Mouse (Mus musculus) ES-Bruce4 (cell line): ENCODE results near the gene Farp2. TPM values are rescaled to one million over a fixed set of nuclear protein-coding genes. Genes with fewer than 3 reads are reported as not detected.
"Not testable (repeated sequence)": the region's sequence is repeated elsewhere in the genome, so short reads cannot be mapped to it uniquely, and the experiment has no call there.

ENCODE experiments used
- H3K27ac ChIP-seq: 2 replicates; pipeline ENCODE4 v1.5.1; 2012; ENCODE audit warnings: low read length, inconsistent platforms; ENCODE audit not compliant: insufficient read depth
- H3K27me3 ChIP-seq: 2 replicates; pipeline ENCODE4 v1.6.1; 2012; ENCODE audit warnings: mild to moderate bottlenecking, low read length, inconsistent platforms; ENCODE audit not compliant: control insufficient read depth, poor library complexity, insufficient read depth, severe bottlenecking
- H3K36me3 ChIP-seq: 2 replicates; pipeline ENCODE4 v1.6.1; 2012; ENCODE audit warnings: inconsistent platforms, mild to moderate bottlenecking, low read length, moderate library complexity; ENCODE audit not compliant: control insufficient read depth, poor library complexity, insufficient read depth, severe bottlenecking
- H3K4me1 ChIP-seq: one replicate; pipeline ENCODE4 v1.8.1; 2011; ENCODE audit warnings: low read length; ENCODE audit not compliant: control insufficient read depth, insufficient read depth
- H3K4me3 ChIP-seq: 2 replicates; pipeline ENCODE4 v1.5.1; 2011; ENCODE audit warnings: low read depth, mild to moderate bottlenecking, low read length
- H3K9ac ChIP-seq: 2 replicates; pipeline ENCODE4 v1.6.1; 2012; ENCODE audit warnings: low read depth, mild to moderate bottlenecking, inconsistent platforms; ENCODE audit not compliant: poor library complexity, severe bottlenecking
- H3K9me3 ChIP-seq: replicated peaks from 2 replicates; pipeline ENCODE4 v1.6.1; 2012; ENCODE audit warnings: mild to moderate bottlenecking, low read length, inconsistent platforms; ENCODE audit not compliant: control insufficient read depth, poor library complexity, insufficient read depth, severe bottlenecking
- CTCF ChIP-seq: IDR thresholded peaks from one replicate; pipeline ENCODE4 v1.8.1; 2011; ENCODE audit warnings: low read depth, low read length
- EP300 ChIP-seq: IDR thresholded peaks from 2 replicates; pipeline ENCODE4 v1.6.1; 2011; ENCODE audit warnings: low read depth, low read length; ENCODE audit not compliant: insufficient read depth
- POLR2A ChIP-seq: IDR thresholded peaks from one replicate; pipeline ENCODE4 v1.8.1; 2011; ENCODE audit warnings: low read length; ENCODE audit not compliant: insufficient read depth
- polyA plus RNA-seq: library from polyadenylated mRNA; stranded (reverse); fragments of >200 nt; gene quantifications from 2 replicates; pipeline ENCODE4 v1.2.4, GENCODE M21; 2011; ENCODE audit warnings: low read depth; ENCODE audit not compliant: missing spikeins, insufficient read depth, insufficient read length

The Farp2 gene
- polyA plus RNA-seq, 1 experiment, result 4.0 TPM

GRCm38 (mm10) chr1:93506944-93507676 lies 4.8 kb upstream of the Farp2 start:
- TF ChIP-seq POLR2A, result no peak
- TF ChIP-seq CTCF, result no peak
- H3K27me3 ChIP-seq, result no peaks in the 10 kb centered on the region
- peaks cover 24% of the 10 kb centered on the region for H3K36me3 ChIP-seq

DNA sequence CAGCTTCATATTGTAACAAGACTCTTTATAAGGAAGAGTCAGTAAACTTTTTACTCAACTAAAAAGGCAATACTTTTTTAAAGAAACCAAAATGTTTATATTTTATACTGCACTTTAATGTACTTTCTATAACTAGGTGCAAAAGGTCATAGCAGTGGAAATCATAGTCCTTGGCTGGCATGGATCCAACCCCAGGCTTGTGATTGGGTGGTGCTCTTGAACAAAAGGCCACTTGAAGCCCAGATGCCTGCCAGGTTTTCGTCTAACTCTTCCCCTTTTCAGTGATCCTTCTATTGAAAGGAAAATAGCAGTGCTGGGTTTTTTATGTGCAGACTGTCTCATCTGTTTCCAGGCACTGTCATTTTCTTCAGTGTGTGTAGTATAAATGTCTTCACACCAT lies 3.3 kb upstream of the Farp2 start:
- not testable (repeated sequence) for H3K4me3 ChIP-seq, H3K9me3 ChIP-seq, H3K4me1 ChIP-seq, H3K27ac ChIP-seq, H3K27me3 ChIP-seq, H3K9ac ChIP-seq
- H3K36me3 ChIP-seq, result peaks cover 17% of the 10 kb centered on the region

More at GRCm38 (mm10) chr1:93506944-93507676, 4.8 kb upstream of the Farp2 start:
- H3K9ac ChIP-seq, result no peak overlapping the region
- H3K4me3 ChIP-seq, result no peak overlapping the region
- H3K9me3 ChIP-seq, result no peaks in the 10 kb centered on the region
- H3K4me1 ChIP-seq, result no peaks in the 10 kb centered on the region
- H3K27ac ChIP-seq, result no peak overlapping the region

GRCm38 (mm10) chr1:93512351-93512690 lies 442 bp downstream of the Farp2 start:
- Histone ChIP-seq H3K4me3 (peak overlapping the region; percentile 72), H3K4me1 (no peaks in the 10 kb centered on the region), H3K9me3 (no peaks in the 10 kb centered on the region), H3K27me3 (no peaks in the 10 kb centered on the region), H3K9ac (peak overlapping the region; percentile 39), H3K27ac (no peak overlapping the region), H3K36me3 (peaks cover 6% of the 10 kb centered on the region)
- no peak for TF ChIP-seq POLR2A
- no peak for TF ChIP-seq CTCF
- no peak for TF ChIP-seq EP300

- H3K4me3 ChIP-seq, result no peak overlapping the region
- TF ChIP-seq EP300 (no peak), CTCF (no peak), POLR2A (no peak)
- no peaks in the 10 kb centered on the region for H3K4me1 ChIP-seq
- no peaks in the 10 kb centered on the region for H3K27me3 ChIP-seq
- H3K36me3 ChIP-seq, result 0 out of 2 replicates have a peak, but pooled peaks cover 2% of the 10 kb centered on the region
- H3K9ac ChIP-seq, result no peak overlapping the region
- no peaks in the 10 kb centered on the region for H3K9me3 ChIP-seq
- H3K27ac ChIP-seq, result no peak overlapping the region
These were observed 1.3 kb downstream of the Farp2 start for GRCm38 (mm10) chr1:93513221-93513620.

DNA sequence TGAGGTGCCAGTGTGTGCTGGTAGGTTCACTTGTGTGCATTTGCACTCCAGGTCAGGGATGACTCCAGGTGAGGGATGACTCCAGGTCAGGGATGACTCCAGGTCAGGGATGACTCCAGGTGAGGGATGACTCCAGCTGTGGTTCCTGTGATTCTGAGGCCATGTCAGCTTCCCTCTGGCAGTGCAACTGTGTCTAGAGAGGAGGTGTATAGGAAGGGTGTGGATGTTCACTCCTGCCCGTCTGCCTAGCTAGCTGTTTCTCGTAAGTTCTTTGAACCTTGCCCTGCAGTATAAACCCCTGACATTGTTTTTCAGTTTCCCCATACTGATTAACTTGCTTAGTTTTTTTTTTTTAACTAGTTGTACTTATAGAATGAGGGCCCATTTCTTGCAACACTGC lies 9.6 kb downstream of the Farp2 start:
- Histone ChIP-seq H3K36me3 (no peaks in the 10 kb centered on the region), H3K27me3 (no peaks in the 10 kb centered on the region), H3K9me3 (no peaks in the 10 kb centered on the region), H3K4me3 (no peak overlapping the region), H3K4me1 (no peaks in the 10 kb centered on the region), H3K9ac (no peak overlapping the region), H3K27ac (no peak overlapping the region)
- TF ChIP-seq CTCF, result no peak
- TF ChIP-seq POLR2A, result no peak
- no peak for TF ChIP-seq EP300

DNA sequence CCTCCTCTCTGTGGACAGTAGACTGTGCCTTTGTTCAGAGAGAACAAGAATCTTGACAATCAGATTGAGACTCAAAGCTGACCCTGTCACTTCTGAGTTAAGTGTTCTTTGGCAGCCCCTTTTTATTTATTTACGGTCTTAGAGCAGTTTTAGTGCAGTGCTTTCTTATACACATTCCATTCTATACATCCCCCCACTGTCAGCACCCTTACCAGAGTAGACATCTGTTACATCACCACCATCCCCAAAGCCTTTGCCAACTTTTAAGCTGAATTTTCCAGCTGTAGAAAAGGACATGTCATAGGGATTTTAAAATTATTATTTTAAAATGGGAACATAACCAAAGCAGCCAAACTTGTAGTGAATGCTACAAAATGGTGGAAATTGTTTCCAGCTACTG lies 10.4 kb downstream of the Farp2 start:
- H3K9ac ChIP-seq, result no peak overlapping the region
- no peaks in the 10 kb centered on the region for H3K4me1 ChIP-seq
- H3K9me3 ChIP-seq, result no peaks in the 10 kb centered on the region

More for the DNA sequence above, 10.4 kb downstream of the Farp2 start:
- TF ChIP-seq POLR2A, result no peak
- TF ChIP-seq EP300, result no peak
- TF ChIP-seq CTCF, result no peak
- no peak overlapping the region for H3K4me3 ChIP-seq
- no peaks in the 10 kb centered on the region for H3K36me3 ChIP-seq
- H3K27me3 ChIP-seq, result no peaks in the 10 kb centered on the region
- no peak overlapping the region for H3K27ac ChIP-seq
